Mouse (Mus musculus) cerebellum, adult 2 months (tissue): ENCODE data around the gene Brca2. TPM values are rescaled to one million over a fixed set of nuclear protein-coding genes. Genes with fewer than 3 reads are reported as not detected.

ENCODE experiments used
- DNase-seq, 2 experiments: peaks; one replicate each; pipeline ENCODE4 v3.0.0; 2021
- H3K27ac ChIP-seq: fragments of 200-500 bp; 2 replicates; pipeline ENCODE4 v1.5.1; 2012; ENCODE audit warnings: low read length, control low read depth, inconsistent platforms; ENCODE audit not compliant: insufficient read depth
- H3K27me3 ChIP-seq: fragments of 200-500 bp; 2 replicates; pipeline ENCODE4 v1.6.1; 2012; ENCODE audit warnings: inconsistent platforms, mild to moderate bottlenecking, low read length, moderate library complexity; ENCODE audit not compliant: control insufficient read depth, insufficient read depth
- H3K4me1 ChIP-seq: fragments of 200-500 bp; 2 replicates; pipeline ENCODE4 v1.6.1; 2011; ENCODE audit warnings: low read length; ENCODE audit not compliant: control insufficient read depth, insufficient read depth
- H3K4me3 ChIP-seq: fragments of 200-500 bp; replicated peaks from 2 replicates; pipeline ENCODE3; 2011; ENCODE audit warnings: mild to moderate bottlenecking, low read depth, low read length, control low read depth; ENCODE audit not compliant: insufficient read depth
- CTCF ChIP-seq: fragments of 200-500 bp; IDR thresholded peaks from 2 replicates; pipeline ENCODE4 v1.5.1; 2011; ENCODE audit warnings: low read depth, mild to moderate bottlenecking, control low read depth, low read length, moderate library complexity, borderline replicate concordance; ENCODE audit not compliant: insufficient read depth
- POLR2A ChIP-seq: fragments of 200-500 bp; IDR thresholded peaks from 2 replicates; pipeline ENCODE4 v1.6.1; 2011; ENCODE audit warnings: low read length, control low read depth, borderline replicate concordance; ENCODE audit not compliant: insufficient read depth
- WGBS: fragments of 180-500 bp; shearing (Covaris S2); methylation state at CpG from one replicate; pipeline ENCODE4 v1.1.7; 2018; 5-methylcytosine and 5-hydroxymethylcytosine counted together
- polyA plus RNA-seq: library from polyadenylated mRNA; depleted of rRNA; stranded (reverse); fragments of >200 nt; gene quantifications from 2 replicates; pipeline ENCODE4 v1.2.3, GENCODE M21; 2012; rRNA removed

Brca2 gene
- polyA plus RNA-seq, 1 experiment: 7.1 TPM

GRCm38 (mm10) chr5:150618599-150619355, 96.3 kb downstream of the Brca2 start:
- 87% methylated on average over 10 of the region's 10 CpGs for WGBS

More at GRCm38 (mm10) chr5:150618599-150619355, 96.3 kb downstream of the Brca2 start:
- no peaks in the 10 kb centered on the region for H3K4me1 ChIP-seq
- TF ChIP-seq CTCF: no peak
- TF ChIP-seq POLR2A: no peak
- H3K27me3 ChIP-seq: no peaks in the 10 kb centered on the region
- DNase-seq: no peak
- H3K4me3 ChIP-seq: no peak overlapping the region
- H3K27ac ChIP-seq: no peak overlapping the region

Other genes starting within 250 kb of the Brca2 start
- gene Zar1l, start 4.5 kb upstream of the Brca2 start, polyA plus RNA-seq: not detected in 2 replicates
- 45.7 and 46.9 TPM in 2 replicates for gene N4bp2l1, start 74.6 kb downstream of the Brca2 start, polyA plus RNA-seq
- 34.3 and 37.3 TPM in 2 replicates for gene N4bp2l2, start 143.6 kb downstream of the Brca2 start, polyA plus RNA-seq
- 27.2 and 27.6 TPM in 2 replicates for gene Pds5b, start 151.1 kb downstream of the Brca2 start, polyA plus RNA-seq